Mouse (Mus musculus): Measurements from ENCODE around the gene Casp9. TPM values are rescaled to one million over a fixed set of nuclear protein-coding genes. Genes with fewer than 3 reads are reported as not detected.

Gene Casp9
- total and polyA plus RNA-seq, 3 experiments = 2.8 to 6.4 TPM; not detected in 1

GRCm38 (mm10) chr4:141763476-141763875 lies 29.9 kb upstream of the Casp9 start:
- peaks cover 0 to 14% of the 10 kb centered on the region in 2 experiments; a peak in 2 of 4 replicates for H3K36me3 ChIP-seq (ENCODE audit: control insufficient read depth in 1 of 2, insufficient read depth in 2 of 2, low read length in 2 of 2)
- no peak for TF ChIP-seq ELF1 (IDR thresholded peaks at IDR 0.05; ENCODE audit: low read depth, low read length)
- TF ChIP-seq TAL1 (IDR thresholded peaks at IDR 0.05; ENCODE audit: low read length) = no peak
- no peak for TF ChIP-seq CTCF (IDR thresholded peaks at IDR 0.05 in 2 of 3, conservative IDR thresholded peaks at IDR 0.05 in 1 of 3; ENCODE audit: control insufficient read depth in 1 of 3, insufficient read depth in 1 of 3, low read depth in 2 of 3, low read length in 3 of 3, poor library complexity in 1 of 3, severe bottlenecking in 1 of 3)
- no peak for TF ChIP-seq POLR2A (IDR thresholded peaks at IDR 0.05; ENCODE audit: control insufficient read depth in 1 of 2, insufficient read depth in 1 of 2, low read depth in 1 of 2, low read length in 2 of 2, poor library complexity in 1 of 2)
- TF ChIP-seq USF2 (IDR thresholded peaks at IDR 0.05; ENCODE audit: borderline replicate concordance in 1 of 2, insufficient read depth in 1 of 2, low read depth in 1 of 2, low read length in 2 of 2) = no peak
- TF ChIP-seq RCOR1 (IDR thresholded peaks at IDR 0.05; ENCODE audit: low read depth, low read length) = no peak
- no peak for TF ChIP-seq MYC (IDR thresholded peaks at IDR 0.05; ENCODE audit: low read depth, low read length)
- no peak for TF ChIP-seq MAZ (IDR thresholded peaks at IDR 0.05; ENCODE audit: low read depth, low read length)
- TF ChIP-seq RAD21 (IDR thresholded peaks at IDR 0.05; ENCODE audit: low read depth, low read length) = no peak
- TF ChIP-seq MXI1 (IDR thresholded peaks at IDR 0.05; ENCODE audit: low read depth, low read length) = no peak
- no peak for TF ChIP-seq TCF12 (IDR thresholded peaks at IDR 0.05; ENCODE audit: low read depth, low read length)
- no peak for TF ChIP-seq CHD1 (IDR thresholded peaks at IDR 0.05; ENCODE audit: low read depth, low read length)
- TF ChIP-seq ZKSCAN1 (IDR thresholded peaks at IDR 0.05; ENCODE audit: low read depth, low read length) = no peak
- TF ChIP-seq HCFC1 (IDR thresholded peaks at IDR 0.05; ENCODE audit: low read depth, low read length) = no peak
- TF ChIP-seq UBTF (IDR thresholded peaks at IDR 0.05; ENCODE audit: borderline replicate concordance, insufficient read depth, low read depth, low read length) = no peak
- no peak for TF ChIP-seq MEF2A (IDR thresholded peaks at IDR 0.05; ENCODE audit: extremely low read depth, insufficient replicate concordance, low read depth, low read length, poor library complexity, severe bottlenecking)
- no peak for TF ChIP-seq MAFK (IDR thresholded peaks at IDR 0.05; ENCODE audit: borderline replicate concordance, low read depth, low read length)
- TF ChIP-seq USF1 (IDR thresholded peaks at IDR 0.05; ENCODE audit: low read depth, low read length) = no peak
- no peak for TF ChIP-seq POLR2AphosphoS2 (IDR thresholded peaks at IDR 0.05; ENCODE audit: low read length)
- no peak for TF ChIP-seq SMC3 (IDR thresholded peaks at IDR 0.05; ENCODE audit: low read depth, low read length)
- H3K9ac ChIP-seq (ENCODE audit: control insufficient read depth, low read depth, low read length, poor library complexity, severe bottlenecking) = no peak overlapping the region
- H3K4me3 ChIP-seq (ENCODE audit: control insufficient read depth in 1 of 2, insufficient read depth in 1 of 2, low read depth in 2 of 2, low read length in 2 of 2) = no peak overlapping the region
- H3K27me3 ChIP-seq (ENCODE audit: control insufficient read depth in 1 of 2, insufficient read depth in 2 of 2, low read length in 2 of 2) = no peaks in the 10 kb centered on the region
- no peak for DNase-seq (ENCODE audit: low read depth, low spot score)
- no peaks in the 10 kb centered on the region for H3K9me3 ChIP-seq (replicated peaks; ENCODE audit: insufficient read depth, low read length)
- H3K79me2 ChIP-seq (ENCODE audit: control insufficient read depth, insufficient read depth, low read length, poor library complexity) = no peaks in the 10 kb centered on the region
- no peak overlapping the region for H3K27ac ChIP-seq (ENCODE audit: control insufficient read depth, low read depth, low read length)
- peaks cover 7 to 22% of the 10 kb centered on the region in 2 experiments for H3K4me1 ChIP-seq (ENCODE audit: control insufficient read depth in 1 of 2, insufficient read depth in 2 of 2, low read length in 2 of 2)

DNA sequence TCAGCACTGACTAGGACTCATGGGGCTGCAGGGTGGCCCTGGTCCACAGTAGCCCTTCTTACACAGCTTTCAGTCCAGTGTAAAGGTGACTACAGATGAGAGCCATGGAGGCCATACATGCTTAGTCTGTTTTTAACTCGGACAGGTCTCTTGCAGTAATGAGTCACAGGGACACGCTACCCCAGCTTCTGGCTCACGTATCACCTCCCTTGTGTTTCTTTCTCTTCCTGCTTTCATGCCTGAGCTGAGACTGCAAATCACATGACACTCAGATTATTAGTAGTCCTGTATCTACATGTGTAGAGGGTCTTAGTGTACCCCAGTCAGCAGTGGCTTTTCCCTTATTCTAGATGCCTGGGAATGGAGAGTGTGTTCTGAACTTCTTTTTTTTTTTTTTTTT lies 28.4 kb upstream of the Casp9 start:
- Histone ChIP-seq H3K27ac (ENCODE audit: control insufficient read depth, low read depth, low read length) (no peak overlapping the region), H3K4me1 (ENCODE audit: control insufficient read depth in 1 of 2, insufficient read depth in 2 of 2, low read length in 2 of 2) (peaks cover 11 to 21% of the 10 kb centered on the region in 2 experiments)
- no peak for DNase-seq (ENCODE audit: low read depth, low spot score)

More for the DNA sequence above, 28.4 kb upstream of the Casp9 start:
- peaks cover 0 to 23% of the 10 kb centered on the region in 2 experiments; a peak in 2 of 4 replicates for H3K36me3 ChIP-seq (ENCODE audit: control insufficient read depth in 1 of 2, insufficient read depth in 2 of 2, low read length in 2 of 2)
- no peaks in the 10 kb centered on the region for H3K27me3 ChIP-seq (ENCODE audit: control insufficient read depth in 1 of 2, insufficient read depth in 2 of 2, low read length in 2 of 2)
- no peak overlapping the region for H3K9ac ChIP-seq (ENCODE audit: control insufficient read depth, low read depth, low read length, poor library complexity, severe bottlenecking)
- TF ChIP-seq TAL1 (IDR thresholded peaks at IDR 0.05; ENCODE audit: low read length) = no peak
- no peak for TF ChIP-seq MYB (IDR thresholded peaks at IDR 0.05; ENCODE audit: low read depth, low read length)
- TF ChIP-seq MYC (IDR thresholded peaks at IDR 0.05; ENCODE audit: low read depth, low read length) = no peak
- TF ChIP-seq POLR2AphosphoS2 (IDR thresholded peaks at IDR 0.05; ENCODE audit: low read length) = no peak
- TF ChIP-seq ZC3H11A (IDR thresholded peaks at IDR 0.05; ENCODE audit: low read depth, low read length) = no peak
- TF ChIP-seq KAT2A (conservative IDR thresholded peaks at IDR 0.05; ENCODE audit: low read depth, low read length) = no peak
- TF ChIP-seq NRF1 (IDR thresholded peaks at IDR 0.05; ENCODE audit: insufficient read depth, low read depth, low read length, poor library complexity, severe bottlenecking) = no peak
- TF ChIP-seq MEF2A (IDR thresholded peaks at IDR 0.05; ENCODE audit: extremely low read depth, insufficient replicate concordance, low read depth, low read length, poor library complexity, severe bottlenecking) = no peak
- no peak for TF ChIP-seq GATA1 (IDR thresholded peaks at IDR 0.05; ENCODE audit: low read depth, low read length)
- TF ChIP-seq ZKSCAN1 (IDR thresholded peaks at IDR 0.05; ENCODE audit: low read depth, low read length) = no peak
- no peak for TF ChIP-seq RCOR1 (IDR thresholded peaks at IDR 0.05; ENCODE audit: low read depth, low read length)
- no peak for TF ChIP-seq TBP (IDR thresholded peaks at IDR 0.05; ENCODE audit: low read depth, low read length)
- TF ChIP-seq E2F4 (IDR thresholded peaks at IDR 0.05; ENCODE audit: borderline replicate concordance, low read depth, low read length) = no peak
- no peak for TF ChIP-seq MAZ (IDR thresholded peaks at IDR 0.05; ENCODE audit: low read depth, low read length)
- no peak for TF ChIP-seq ZNF384 (IDR thresholded peaks at IDR 0.05; ENCODE audit: low read depth, low read length)
- TF ChIP-seq ETS1 (IDR thresholded peaks at IDR 0.05; ENCODE audit: low read depth, low read length) = no peak
- TF ChIP-seq POLR2A (IDR thresholded peaks at IDR 0.05; ENCODE audit: control insufficient read depth in 1 of 2, insufficient read depth in 1 of 2, low read depth in 1 of 2, low read length in 2 of 2, poor library complexity in 1 of 2) = no peak
- no peak for TF ChIP-seq CHD1 (IDR thresholded peaks at IDR 0.05; ENCODE audit: low read depth, low read length)
- H3K79me2 ChIP-seq (ENCODE audit: control insufficient read depth, insufficient read depth, low read length, poor library complexity) = no peaks in the 10 kb centered on the region
- H3K9me3 ChIP-seq (replicated peaks; ENCODE audit: insufficient read depth, low read length) = no peaks in the 10 kb centered on the region
- no peak overlapping the region for H3K4me3 ChIP-seq (ENCODE audit: control insufficient read depth in 1 of 2, insufficient read depth in 1 of 2, low read depth in 2 of 2, low read length in 2 of 2)
